In genomic region chr1:192880130-192880529, GRCm38 (mm10) we compare ENCODE assay signal across 17 mouse cellular contexts. TPM values are rescaled to one million over a fixed set of nuclear protein-coding genes. Genes with fewer than 3 reads are reported as not detected.
DNase-seq lines count a peak whose midpoint lies in the region; ATAC-seq and TF ChIP-seq lines count a peak whose summit lies in the region.
"Had no signal": no experiment of that assay in that cellular context is flagged by ENCODE, and none has a peak within 500 bp of the region (broad histone marks: within the 10 kb centered on the region; RNA-seq: fewer than 3 reads in every experiment).

No protein-coding gene starts in this region.

- TF ChIP-seq CTCF in kidney, postnatal 0 days (IDR thresholded peaks at IDR 0.05; ENCODE audit: low read depth), result peak; percentile 53
- TF ChIP-seq CTCF in kidney, adult 2 months (conservative IDR thresholded peaks at IDR 0.05; ENCODE audit: insufficient read depth, insufficient read length, low read depth, low read length), result no peak

- ATAC-seq in forebrain, embryonic 14.5 days, result no peak
- ATAC-seq in forebrain, embryonic 11.5 days (replicated peaks; ENCODE audit: low FRiP score), result no peak
- ATAC-seq in kidney, postnatal 0 days (replicated peaks; ENCODE audit: low FRiP score, low read depth), result no peak
- ATAC-seq in inflammation-experienced regulatory T-cells, adult 6 months, result no peak
- ATAC-seq: midbrain, embryonic 16.5 days had no signal

- H3K9ac ChIP-seq in forebrain, embryonic 14.5 days (ENCODE audit: low read length), result no peak overlapping the region
- H3K9ac ChIP-seq in forebrain, embryonic 11.5 days (ENCODE audit: low read length), result no peak overlapping the region
- H3K9ac ChIP-seq in kidney, postnatal 0 days (ENCODE audit: low read depth, low read length), result no peak overlapping the region
- H3K9ac ChIP-seq: hindbrain, embryonic 12.5 days; neural tube, embryonic 12.5 days had no signal

- no peak overlapping the region for H3K27ac ChIP-seq in forebrain, embryonic 14.5 days (ENCODE audit: low read depth, low read length)
- H3K27ac ChIP-seq in forebrain, embryonic 11.5 days (ENCODE audit: low read depth, low read length), result no peak overlapping the region
- H3K27ac ChIP-seq in kidney, postnatal 0 days, result no peak overlapping the region
- no peak overlapping the region for H3K27ac ChIP-seq in kidney, adult 2 months (ENCODE audit: insufficient read depth, low read depth, low read length)
- H3K27ac ChIP-seq: hindbrain, embryonic 12.5 days; neural tube, embryonic 12.5 days had no signal

- TF ChIP-seq POLR2A in kidney, adult 2 months (IDR thresholded peaks at IDR 0.05; ENCODE audit: low read depth, low read length), result no peak

- H3K27me3 ChIP-seq in forebrain, embryonic 14.5 days (replicated peaks; ENCODE audit: control insufficient read depth, insufficient read depth, low read length), result no peaks in the 10 kb centered on the region
- no peaks in the 10 kb centered on the region for H3K27me3 ChIP-seq in forebrain, embryonic 11.5 days (ENCODE audit: control insufficient read depth, insufficient read depth, low read length)
- no peaks in the 10 kb centered on the region for H3K27me3 ChIP-seq in kidney, postnatal 0 days (ENCODE audit: insufficient read depth, low read length)
- no peaks in the 10 kb centered on the region for H3K27me3 ChIP-seq in kidney, adult 2 months (replicated peaks; ENCODE audit: control insufficient read depth, insufficient read depth, low read length)
- H3K27me3 ChIP-seq: hindbrain, embryonic 12.5 days; neural tube, embryonic 12.5 days had no signal

- no peak overlapping the region for H3K4me2 ChIP-seq in forebrain, embryonic 14.5 days (ENCODE audit: low read length)
- H3K4me2 ChIP-seq in forebrain, embryonic 11.5 days (ENCODE audit: low read depth, low read length, severe bottlenecking), result no peak overlapping the region
- no peak overlapping the region for H3K4me2 ChIP-seq in kidney, postnatal 0 days (ENCODE audit: low read length)
- H3K4me2 ChIP-seq: hindbrain, embryonic 12.5 days; neural tube, embryonic 12.5 days had no signal

- H3K4me3 ChIP-seq in forebrain, embryonic 14.5 days (ENCODE audit: low read depth, low read length), result no peak overlapping the region
- H3K4me3 ChIP-seq in forebrain, embryonic 11.5 days (ENCODE audit: low read depth, low read length), result no peak overlapping the region
- no peak overlapping the region for H3K4me3 ChIP-seq in kidney, postnatal 0 days (replicated peaks; ENCODE audit: low read depth, low read length)
- no peak overlapping the region for H3K4me3 ChIP-seq in kidney, adult 2 months (ENCODE audit: insufficient read depth, low read depth, low read length)
- H3K4me3 ChIP-seq: erythroblast, embryonic 14.5 days; hindbrain, embryonic 12.5 days; neural tube, embryonic 12.5 days had no signal

- 84% methylated on average over 4 of the region's 4 CpGs for WGBS in forebrain, embryonic 14.5 days
- 81% methylated on average over 4 of the region's 4 CpGs for WGBS in forebrain, embryonic 11.5 days
- WGBS in kidney, postnatal 0 days, result 85% methylated on average over 4 of the region's 4 CpGs
- WGBS in kidney, adult 2 months, result 84% methylated on average over 4 of the region's 4 CpGs

- peak; percentile 20 for DNase-seq in forebrain, embryonic 14.5 days (ENCODE audit: low spot score)
- DNase-seq in forebrain, embryonic 11.5 days (ENCODE audit: low spot score), result no peak
- peak; percentile 27 for DNase-seq in kidney, postnatal 0 days (ENCODE audit: low spot score)
- DNase-seq in kidney, adult 2 months, result no peak
- DNase-seq in thymus, postnatal 14 days, result peak; percentile 8
- DNase-seq in thymus, postnatal 10 days (ENCODE audit: low spot score in 2 of 2), result no peak
- DNase-seq in spleen, postnatal 4 days (ENCODE audit: low spot score in 2 of 2), result no peak
- DNase-seq: adrenal gland, postnatal 14 days; cerebellum, adult 9-11 months; kidney, adult 18-20 months; kidney, postnatal 4 days; layer of hippocampus, postnatal 36 days had no signal

- no peaks in the 10 kb centered on the region for H3K36me3 ChIP-seq in forebrain, embryonic 14.5 days (ENCODE audit: control insufficient read depth, insufficient read depth, low read length)
- H3K36me3 ChIP-seq in forebrain, embryonic 11.5 days (ENCODE audit: control insufficient read depth, insufficient read depth, low read length), result no peaks in the 10 kb centered on the region
- no peaks in the 10 kb centered on the region for H3K36me3 ChIP-seq in kidney, postnatal 0 days (ENCODE audit: insufficient read depth, low read length)
- H3K36me3 ChIP-seq in kidney, adult 2 months (ENCODE audit: control insufficient read depth, insufficient read depth, low read length), result no peaks in the 10 kb centered on the region
- H3K36me3 ChIP-seq: hindbrain, embryonic 12.5 days; neural tube, embryonic 12.5 days had no signal

- no peaks in the 10 kb centered on the region for H3K4me1 ChIP-seq in forebrain, embryonic 14.5 days (ENCODE audit: control insufficient read depth, insufficient read depth, low read length)
- H3K4me1 ChIP-seq in forebrain, embryonic 11.5 days (replicated peaks; ENCODE audit: control insufficient read depth, insufficient read depth, low read length), result no peaks in the 10 kb centered on the region
- H3K4me1 ChIP-seq in kidney, postnatal 0 days (replicated peaks; ENCODE audit: insufficient read depth, low read length), result no peaks in the 10 kb centered on the region; the same call in 1 of the 2 replicates
- H3K4me1 ChIP-seq in kidney, adult 2 months (ENCODE audit: control insufficient read depth, insufficient read depth, low read length), result peaks cover 3% of the 10 kb centered on the region; the same call in 1 of the 2 replicates
- H3K4me1 ChIP-seq: hindbrain, embryonic 12.5 days; neural tube, embryonic 12.5 days had no signal

- H3K9me3 ChIP-seq in forebrain, embryonic 14.5 days (replicated peaks; ENCODE audit: control insufficient read depth, low read length), result no peaks in the 10 kb centered on the region
- no peaks in the 10 kb centered on the region for H3K9me3 ChIP-seq in forebrain, embryonic 11.5 days (ENCODE audit: control insufficient read depth, low read length)
- no peaks in the 10 kb centered on the region for H3K9me3 ChIP-seq in kidney, postnatal 0 days (replicated peaks; ENCODE audit: low read length)
- H3K9me3 ChIP-seq: hindbrain, embryonic 12.5 days; neural tube, embryonic 12.5 days had no signal

RNA-seq across cellular contexts. Expression of gene Sertad4, which starts 24.6 kb away (rescaled TPM):
- 20.8 and 26.2 TPM in 2 replicates for polyA plus RNA-seq in forebrain, embryonic 14.5 days (2014; fragmentation: Nextera tagmentation; extraction: Ambion mirVana)
- 17.2 and 17.3 TPM in 2 replicates for polyA plus RNA-seq in forebrain, embryonic 11.5 days (2014; fragmentation: Nextera tagmentation; extraction: Ambion mirVana)
- 20.0 and 20.4 TPM in 2 replicates for polyA plus RNA-seq in kidney, postnatal 0 days (2015; fragmentation: Nextera tagmentation; extraction: Ambion mirVana)
- 1.6 and 2.6 TPM in 2 replicates for polyA plus RNA-seq in kidney, adult 2 months (2012; rRNA removed)
- not detected for polyA plus RNA-seq in inflammation-experienced regulatory T-cells, adult 6 months (2017; shearing (Covaris generic))

Comparison
In these comparisons a context has a peak if more than half of its experiments do, and no peak if none do; other contexts are left out.
1. DNase-seq: peak in forebrain, embryonic 14.5 days (single experiment), kidney, postnatal 0 days (single experiment) and thymus, postnatal 14 days (single experiment); none in forebrain, embryonic 11.5 days (single experiment), kidney, adult 2 months (single experiment), thymus, postnatal 10 days (0 of 2) and spleen, postnatal 4 days (0 of 2).